Mouse (Mus musculus): ENCODE results near the gene 1700021F05Rik.

GRCm38 (mm10) chr10:43578754-43579380 is 38.1 kb upstream of the 1700021F05Rik start:
- TF ChIP-seq CTCF (IDR thresholded peaks at IDR 0.05; ENCODE audit: low read depth) (no peak), EP300 (IDR thresholded peaks at IDR 0.05; ENCODE audit: low read depth) (no peak)
